Mouse (Mus musculus) limb, embryonic 14.5 days (tissue): ENCODE data around the gene Fam117b. TPM values are rescaled to one million over a fixed set of nuclear protein-coding genes. Genes with fewer than 3 reads are reported as not detected.

Experiments used
- ATAC-seq: fragments of 200-750 bp; cut with Nextera tagmentation; 2 replicates; pipeline ENCODE4 v1.8.0; 2017; ENCODE audit warnings: low read depth, moderate number of reproducible peaks, moderate TSS enrichment; ENCODE audit not compliant: low FRiP score
- DNase-seq: peaks from one replicate; pipeline ENCODE4 v3.0.0-alpha.2; 2015; ENCODE audit warnings: low spot score
- H3K27ac ChIP-seq: fragments of 300-500 bp; sonication (generic); replicated peaks from 2 replicates; pipeline ENCODE4 v1.5.1; 2014; ENCODE audit warnings: low read depth, mild to moderate bottlenecking, low read length, moderate library complexity, mixed read lengths
- H3K27me3 ChIP-seq: fragments of 300-500 bp; sonication (generic); 2 replicates; pipeline ENCODE4 v1.6.1; 2014; ENCODE audit warnings: low read length, mixed read lengths; ENCODE audit not compliant: control insufficient read depth, insufficient read depth
- H3K36me3 ChIP-seq: fragments of 300-500 bp; sonication (generic); 2 replicates; pipeline ENCODE4 v1.6.1; 2014; ENCODE audit warnings: mild to moderate bottlenecking, low read length, moderate library complexity, mixed read lengths; ENCODE audit not compliant: control insufficient read depth, insufficient read depth
- H3K4me1 ChIP-seq: fragments of 300-500 bp; sonication (generic); 2 replicates; pipeline ENCODE4 v1.6.1; 2014; ENCODE audit warnings: antibody characterized with exemption, low read length, mixed read lengths; ENCODE audit not compliant: control insufficient read depth, insufficient read depth
- H3K4me2 ChIP-seq: fragments of 300-500 bp; sonication (generic); replicated peaks from 2 replicates; pipeline ENCODE4 v1.6.1; 2014; ENCODE audit warnings: low read depth, mild to moderate bottlenecking, low read length, moderate library complexity; ENCODE audit not compliant: severe bottlenecking
- H3K4me3 ChIP-seq: fragments of 300-500 bp; sonication (generic); replicated peaks from 2 replicates; pipeline ENCODE4 v1.5.1; 2014; ENCODE audit warnings: low read length
- H3K9ac ChIP-seq: fragments of 300-500 bp; sonication (generic); 2 replicates; pipeline ENCODE4 v1.6.1; 2014; ENCODE audit warnings: mild to moderate bottlenecking, low read depth, low read length, moderate library complexity; ENCODE audit not compliant: severe bottlenecking
- H3K9me3 ChIP-seq: fragments of 300-500 bp; sonication (generic); 2 replicates; pipeline ENCODE4 v1.6.1; 2016; ENCODE audit warnings: low read length; ENCODE audit not compliant: control insufficient read depth
- POLR2A ChIP-seq: fragments of 200-500 bp; IDR thresholded peaks from 2 replicates; pipeline ENCODE4 v1.8.0; 2012; ENCODE audit warnings: inconsistent platforms, mild to moderate bottlenecking, moderate library complexity, borderline replicate concordance; ENCODE audit not compliant: insufficient read depth, insufficient read length; ENCODE audit errors: extremely low read depth
- WGBS: fragments of 180-500 bp; shearing (Covaris S2); extraction: QIAGEN DNeasy Blood & Tissue Kit; methylation state at CpG from one replicate; pipeline ENCODE4 v1.1.7; 2014; 5-methylcytosine and 5-hydroxymethylcytosine counted together
- polyA plus RNA-seq, 2 experiments: library from polyadenylated mRNA; depleted of rRNA in 1 of 2; stranded (reverse) in 1 of 2; unstranded in 1 of 2; fragments of >200 nt; fragmentation: Nextera tagmentation in 1 of 2; extraction: Ambion mirVana in 1 of 2; gene quantifications; 2 replicates each; pipeline versions ENCODE4 v1.2.1 to v1.2.3; 2012 to 2014

The Fam117b gene
- polyA plus RNA-seq, 2 experiments, result 12.3 to 12.4 TPM

GRCm38 (mm10) chr1:59897147-59897798, 15.5 kb upstream of the Fam117b start:
- Histone ChIP-seq H3K4me3 (no peak overlapping the region), H3K27me3 (no peaks in the 10 kb centered on the region), H3K4me2 (no peak overlapping the region), H3K9ac (no peak overlapping the region), H3K4me1 (peaks cover 4% of the 10 kb centered on the region; the same call in 1 of the 2 replicates), H3K9me3 (no peaks in the 10 kb centered on the region), H3K36me3 (no peaks in the 10 kb centered on the region), H3K27ac (no peak overlapping the region)
- TF ChIP-seq POLR2A, result no peak
- WGBS, result 47% methylated on average over 5 of the region's 5 CpGs
- DNase-seq (no peak), ATAC-seq (no peak)

- WGBS, result 80% methylated on average over 2 of the region's 2 CpGs
- H3K36me3 ChIP-seq, result no peaks in the 10 kb centered on the region
- no peak overlapping the region for H3K4me3 ChIP-seq
- no peak for DNase-seq
- peaks cover 4% of the 10 kb centered on the region; the same call in 1 of the 2 replicates for H3K4me1 ChIP-seq
- TF ChIP-seq POLR2A, result no peak
- H3K9ac ChIP-seq, result no peak overlapping the region
- no peaks in the 10 kb centered on the region for H3K27me3 ChIP-seq
- ATAC-seq, result no peak
- no peak overlapping the region for H3K4me2 ChIP-seq
- H3K27ac ChIP-seq, result no peak overlapping the region
- H3K9me3 ChIP-seq, result no peaks in the 10 kb centered on the region
Measured at GRCm38 (mm10) chr1:59899679-59900078, 13.1 kb upstream of the Fam117b start.

GRCm38 (mm10) chr1:59901082-59901876, 11.5 kb upstream of the Fam117b start:
- no peak overlapping the region for H3K27ac ChIP-seq
- 94% methylated on average over 5 of the region's 5 CpGs for WGBS

GRCm38 (mm10) chr1:59902634-59903033, 10.2 kb upstream of the Fam117b start:
- Histone ChIP-seq H3K4me3 (no peak overlapping the region), H3K27ac (no peak overlapping the region), H3K27me3 (no peaks in the 10 kb centered on the region), H3K4me2 (no peak overlapping the region), H3K9me3 (no peaks in the 10 kb centered on the region), H3K4me1 (peaks cover 4% of the 10 kb centered on the region; the same call in 1 of the 2 replicates), H3K9ac (no peak overlapping the region), H3K36me3 (no peaks in the 10 kb centered on the region)
- DNase-seq, result no peak
- 26% methylated on average over 3 of the region's 3 CpGs for WGBS
- ATAC-seq, result no peak
- TF ChIP-seq POLR2A, result no peak

More at GRCm38 (mm10) chr1:59901082-59901876, 11.5 kb upstream of the Fam117b start:
- Histone ChIP-seq H3K4me1 (peaks cover 4% of the 10 kb centered on the region; the same call in 1 of the 2 replicates), H3K36me3 (no peaks in the 10 kb centered on the region), H3K27me3 (no peaks in the 10 kb centered on the region), H3K4me2 (no peak overlapping the region), H3K9me3 (no peaks in the 10 kb centered on the region), H3K9ac (no peak overlapping the region), H3K4me3 (no peak overlapping the region)
- ATAC-seq (no peak), DNase-seq (no peak)
- no peak for TF ChIP-seq POLR2A

GRCm38 (mm10) chr1:59904630-59905295, 8.0 kb upstream of the Fam117b start:
- Histone ChIP-seq H3K4me1 (no peaks in the 10 kb centered on the region), H3K4me2 (no peak overlapping the region), H3K36me3 (no peaks in the 10 kb centered on the region), H3K9me3 (no peaks in the 10 kb centered on the region), H3K9ac (no peak overlapping the region), H3K4me3 (no peak overlapping the region), H3K27ac (no peak overlapping the region), H3K27me3 (no peaks in the 10 kb centered on the region)
- WGBS, result 93% methylated on average over 6 of the region's 6 CpGs
- DNase-seq (no peak), ATAC-seq (no peak)
- TF ChIP-seq POLR2A, result no peak
